Comparison of ENCODE assay signal across 8 mouse cellular contexts in genomic region chr5:96997802-96998565, GRCm38 (mm10). TPM values are rescaled to one million over a fixed set of nuclear protein-coding genes. Genes with fewer than 3 reads are reported as not detected.
DNase-seq lines count a peak whose midpoint lies in the region; ATAC-seq and TF ChIP-seq lines count a peak whose summit lies in the region.

No protein-coding gene starts in this region.

- H3K4me3 ChIP-seq in C2C12 (ENCODE audit: insufficient read depth, poor library complexity, severe bottlenecking) = peak overlapping the region; percentile 51
- peak overlapping the region; percentile 69 to 83 for H3K4me3 ChIP-seq in liver, embryonic 14.5 days (ENCODE audit: insufficient read depth in 1 of 2, low read depth in 2 of 2, low read length in 2 of 2)
- H3K4me3 ChIP-seq in neural tube, embryonic 12.5 days = peak overlapping the region; percentile 90

- TF ChIP-seq CTCF in C2C12 (IDR thresholded peaks at IDR 0.05; ENCODE audit: control insufficient read depth, insufficient read depth, insufficient read length) (no peak), Patski (IDR thresholded peaks at IDR 0.05) (no peak)
- no peak for TF ChIP-seq CTCF in liver, embryonic 14.5 days (IDR thresholded peaks at IDR 0.05; ENCODE audit: low read depth)

- POLR2A ChIA-PET in Patski (lab: Charles Lee) = interaction anchor here (0.6 to 2.1 kb wide), 5 partner anchors 18 to 281 kb away, joined by 3 to 9 read pairs (median 4); no protein-coding TSS in a partner anchor

- ATAC-seq in Patski = peak; percentile 55
- peak; percentile 5; the same call in 1 of the 2 replicates for ATAC-seq in common myeloid progenitor, adult 5-6 weeks (replicated peaks; ENCODE audit: low read depth, poor library complexity, severe bottlenecking)
- peak; percentile 52 for ATAC-seq in liver, embryonic 14.5 days (ENCODE audit: insufficient read depth)
- ATAC-seq in neural tube, embryonic 12.5 days (ENCODE audit: low FRiP score, low read depth) = peak; percentile 23

- H3K27me3 ChIP-seq in C2C12 (ENCODE audit: control insufficient read depth, insufficient read depth, insufficient read length) (no peaks in the 10 kb centered on the region), Patski (no peaks in the 10 kb centered on the region)
- H3K27me3 ChIP-seq in liver, embryonic 14.5 days (ENCODE audit: control insufficient read depth, insufficient read depth, low read length) = no peaks in the 10 kb centered on the region
- no peaks in the 10 kb centered on the region for H3K27me3 ChIP-seq in neural tube, embryonic 12.5 days (replicated peaks)

- H3ac ChIP-seq in C2C12 (ENCODE audit: control insufficient read depth, insufficient read length, low read depth) = peak overlapping the region; percentile 98

- H3K79me2 ChIP-seq in C2C12 (ENCODE audit: control insufficient read depth, insufficient read depth) = peaks cover 52% of the 10 kb centered on the region

- CTCF ChIA-PET in Patski (lab: Charles Lee) = interaction anchor here (1.4 to 2.9 kb wide), 2 partner anchors 13 to 17 kb away, joined by 3 to 15 read pairs; no protein-coding TSS in a partner anchor

- H3K36me3 ChIP-seq in C2C12 (ENCODE audit: control insufficient read depth, insufficient read depth) = no peaks in the 10 kb centered on the region
- peaks cover 29% of the 10 kb centered on the region for H3K36me3 ChIP-seq in liver, embryonic 14.5 days (replicated peaks; ENCODE audit: control insufficient read depth, insufficient read depth, low read depth)
- H3K36me3 ChIP-seq in neural tube, embryonic 12.5 days = no peaks in the 10 kb centered on the region

- DNase-seq in Patski (ENCODE audit: low read depth, low spot score) = no peak
- DNase-seq in gastrocnemius, postnatal 10 days = peak; percentile 63
- DNase-seq in induced T-regulatory cell, adult 2 months (ENCODE audit: low read depth) = peak; percentile 58
- no peak for DNase-seq in liver, embryonic 14.5 days (ENCODE audit: low read depth in 3 of 3, low spot score in 3 of 3)
- DNase-seq in urinary bladder, postnatal 25 days (ENCODE audit: low spot score) = peak; percentile 41

- H3K9ac ChIP-seq in liver, embryonic 14.5 days (replicated peaks) = peak overlapping the region; percentile 95
- H3K9ac ChIP-seq in neural tube, embryonic 12.5 days = peak overlapping the region; percentile 83

- under 1% methylated on average over 68 of the region's 75 CpGs for WGBS in liver, embryonic 14.5 days (ENCODE audit: insufficient replicate concordance)
- under 1% methylated on average over 73 of the region's 75 CpGs for WGBS in neural tube, embryonic 12.5 days

- TF ChIP-seq EP300 in liver, embryonic 14.5 days (IDR thresholded peaks at IDR 0.05; ENCODE audit: low read depth) = no peak

- H3K4me1 ChIP-seq in liver, embryonic 14.5 days (replicated peaks; ENCODE audit: control insufficient read depth in 2 of 2, insufficient read depth in 2 of 2, low read length in 1 of 2) = peaks cover 49 to 52% of the 10 kb centered on the region in 2 experiments
- peaks cover 6% of the 10 kb centered on the region for H3K4me1 ChIP-seq in neural tube, embryonic 12.5 days

- peaks cover 25% of the 10 kb centered on the region for H3K79me3 ChIP-seq in C2C12 (ENCODE audit: low read depth)

- no peaks in the 10 kb centered on the region for H3K9me3 ChIP-seq in liver, embryonic 14.5 days (ENCODE audit: control insufficient read depth, low read length)
- no peaks in the 10 kb centered on the region for H3K9me3 ChIP-seq in neural tube, embryonic 12.5 days

- H3K4me2 ChIP-seq in liver, embryonic 14.5 days (ENCODE audit: low read depth) = peak overlapping the region; percentile 85
- H3K4me2 ChIP-seq in neural tube, embryonic 12.5 days (replicated peaks) = peak overlapping the region; percentile 86

- in situ Hi-C loops in Patski (cut with MboI; ENCODE audit: low pct_unique_long_range_greater_than_20kb) = loop anchor here (5.0 kb wide), 1 partner anchor 66 kb away; no protein-coding TSS in a partner anchor

- H3K27ac ChIP-seq in liver, embryonic 14.5 days = peak overlapping the region; percentile 85
- H3K27ac ChIP-seq in neural tube, embryonic 12.5 days = peak overlapping the region; percentile 86; the same call in 1 of the 2 replicates

TF ChIP-seq in C2C12, 6 proteins besides CTCF, POLR2A, EP300 and RAD21:
- TF ChIP-seq MYOD1 (IDR thresholded peaks at IDR 0.05; ENCODE audit: control insufficient read depth, insufficient read length, low read depth) (no peak), MYOG (IDR thresholded peaks at IDR 0.05; ENCODE audit: control insufficient read depth, extremely low read depth, insufficient read length) (no peak), CEBPB (IDR thresholded peaks at IDR 0.05; ENCODE audit: low read depth) (no peak), MAX (IDR thresholded peaks at IDR 0.05) (no peak), FOSL1 (IDR thresholded peaks at IDR 0.05; ENCODE audit: insufficient read depth, low read length, poor library complexity, severe bottlenecking) (no peak), USF1 (IDR thresholded peaks at IDR 0.05; ENCODE audit: low read depth) (no peak)

RNA-seq across cellular contexts. Expression of gene Bmp2k, which starts 0.5 kb away (rescaled TPM):
- polyA plus RNA-seq in C2C12 (2012; fragmentation: generic; extraction: Trizol) = 5.9 TPM
- 13.9 TPM for polyA plus RNA-seq in Patski (2021)
- 24.6 and 29.1 TPM in 2 replicates for total RNA-seq in common myeloid progenitor, adult 5-6 weeks (2017)
- 10 to 100 TPM; 12.6 to 15.1 TPM for total RNA-seq in gastrocnemius, postnatal 10 days (2021)
- polyA plus RNA-seq in liver, embryonic 14.5 days (2012; rRNA removed) = 10.6 and 14.0 TPM in 2 replicates
- 30.2 and 34.3 TPM in 2 replicates for polyA plus RNA-seq in liver, embryonic 14.5 days (2014; fragmentation: Nextera tagmentation; extraction: Ambion mirVana)
- 10.8 and 11.2 TPM in 2 replicates for polyA plus RNA-seq in neural tube, embryonic 12.5 days (2016; fragmentation: Nextera tagmentation; extraction: Ambion mirVana)

Comparison
In these comparisons a context has a peak if more than half of its experiments do, and no peak if none do; other contexts are left out.
1. ATAC-seq: peak in every context shown above with its lines; median percentile 55 in Patski; 52 in liver, embryonic 14.5 days; 23 in neural tube, embryonic 12.5 days; 5 in common myeloid progenitor, adult 5-6 weeks.
2. DNase-seq: peak in gastrocnemius, postnatal 10 days (single experiment), induced T-regulatory cell, adult 2 months (single experiment) and urinary bladder, postnatal 25 days (single experiment); none in Patski (single experiment) and liver, embryonic 14.5 days (0 of 3).
3. Peak in every context shown above with its lines, with median percentiles within 50 percentile points of each other: H3K4me3 ChIP-seq.